Mouse (Mus musculus) thymus, adult 2 months (tissue): Measurements from ENCODE around the gene Nrg3. TPM values are rescaled to one million over a fixed set of nuclear protein-coding genes. Genes with fewer than 3 reads are reported as not detected.

ENCODE experiments used
- DNase-seq: peaks from one replicate; pipeline ENCODE4 v3.0.0; 2021
- H3K27ac ChIP-seq: fragments of 200-500 bp; 2 replicates; pipeline ENCODE4 v1.5.1; 2012; ENCODE audit warnings: low read length, control low read depth; ENCODE audit not compliant: control insufficient read depth, insufficient read depth
- H3K27me3 ChIP-seq: fragments of 200-500 bp; 2 replicates; pipeline ENCODE4 v1.6.1; 2012; ENCODE audit warnings: mild to moderate bottlenecking, low read length, moderate library complexity, mixed read lengths; ENCODE audit not compliant: control insufficient read depth, insufficient read depth
- H3K36me3 ChIP-seq: fragments of 200-500 bp; 2 replicates; pipeline ENCODE4 v1.6.1; 2012; ENCODE audit warnings: mild to moderate bottlenecking, low read length, moderate library complexity; ENCODE audit not compliant: control insufficient read depth, insufficient read depth
- H3K4me1 ChIP-seq: fragments of 200-500 bp; replicated peaks from 2 replicates; pipeline ENCODE4 v1.6.1; 2012; ENCODE audit warnings: low read length; ENCODE audit not compliant: control insufficient read depth, insufficient read depth
- H3K4me3 ChIP-seq: fragments of 200-500 bp; 2 replicates; pipeline ENCODE4 v1.5.1; 2012; ENCODE audit warnings: mild to moderate bottlenecking, low read length, control low read depth, moderate library complexity; ENCODE audit not compliant: control insufficient read depth, insufficient read depth
- CTCF ChIP-seq: fragments of 200-500 bp; IDR thresholded peaks from 2 replicates; pipeline ENCODE4 v1.5.1; 2012; ENCODE audit warnings: mild to moderate bottlenecking, control low read depth, low read length, moderate library complexity, borderline replicate concordance; ENCODE audit not compliant: control insufficient read depth, poor library complexity, insufficient read depth; ENCODE audit errors: extremely low read depth
- POLR2A ChIP-seq: fragments of 200-500 bp; IDR thresholded peaks from 2 replicates; pipeline ENCODE4 v1.6.1; 2012; ENCODE audit warnings: mild to moderate bottlenecking, low read length, control low read depth, moderate library complexity; ENCODE audit not compliant: control insufficient read depth, poor library complexity, insufficient read depth; ENCODE audit errors: extremely low read depth
- WGBS: fragments of 180-500 bp; shearing (Covaris S2); methylation state at CpG from one replicate; pipeline ENCODE4 v1.1.7; 2018; 5-methylcytosine and 5-hydroxymethylcytosine counted together
- polyA plus RNA-seq: library from polyadenylated mRNA; depleted of rRNA; stranded (reverse); fragments of >200 nt; gene quantifications from 2 replicates; pipeline ENCODE4 v1.2.3, GENCODE M21; 2012

The Nrg3 gene
- polyA plus RNA-seq, 1 experiment: not detected

DNA sequence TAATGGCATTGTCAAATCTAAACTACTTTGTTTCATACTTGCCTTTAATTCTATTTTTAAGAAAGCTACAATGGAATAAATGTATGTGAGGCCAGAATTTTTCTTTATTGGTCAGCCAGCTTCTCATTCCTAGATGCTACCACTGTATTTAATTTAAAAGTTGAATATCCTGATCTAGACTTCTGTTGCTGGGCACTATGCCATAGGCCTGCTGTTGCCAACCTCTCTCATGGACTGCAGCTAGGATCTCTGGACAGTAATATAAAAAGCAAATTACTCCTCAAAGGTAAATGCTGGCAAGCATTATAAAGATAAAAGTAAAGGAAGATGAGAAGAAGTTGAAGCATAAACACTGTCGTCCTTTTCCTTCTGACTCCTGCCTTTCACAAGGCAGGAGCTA lies 217.5 kb downstream of the Nrg3 start:
- no peak for DNase-seq
- no peaks in the 10 kb centered on the region for H3K36me3 ChIP-seq
- no peak for TF ChIP-seq POLR2A
- no peak for TF ChIP-seq CTCF
- WGBS: 64% methylated on average over 1 of the region's 1 CpGs
- H3K27me3 ChIP-seq: no peaks in the 10 kb centered on the region
- no peak overlapping the region for H3K4me3 ChIP-seq
- no peak overlapping the region for H3K27ac ChIP-seq
- H3K4me1 ChIP-seq: no peaks in the 10 kb centered on the region

- Histone ChIP-seq H3K36me3 (no peaks in the 10 kb centered on the region), H3K4me3 (no peak overlapping the region), H3K27me3 (no peaks in the 10 kb centered on the region), H3K4me1 (no peaks in the 10 kb centered on the region), H3K27ac (no peak overlapping the region)
- DNase-seq: no peak
- TF ChIP-seq CTCF (no peak), POLR2A (no peak)
- WGBS: 78% methylated on average over 2 of the region's 2 CpGs
Measured at GRCm38 (mm10) chr14:39240267-39240666, 232.6 kb downstream of the Nrg3 start.

- WGBS: 94% methylated on average over 1 of the region's 1 CpGs
- H3K36me3 ChIP-seq: no peaks in the 10 kb centered on the region
- no peaks in the 10 kb centered on the region for H3K27me3 ChIP-seq
- DNase-seq: no peak
- no peaks in the 10 kb centered on the region for H3K4me1 ChIP-seq
- no peak overlapping the region for H3K4me3 ChIP-seq
- H3K27ac ChIP-seq: no peak overlapping the region
- TF ChIP-seq POLR2A (no peak), CTCF (no peak)
Measured at GRCm38 (mm10) chr14:39211472-39211871, 261.4 kb downstream of the Nrg3 start.

DNA sequence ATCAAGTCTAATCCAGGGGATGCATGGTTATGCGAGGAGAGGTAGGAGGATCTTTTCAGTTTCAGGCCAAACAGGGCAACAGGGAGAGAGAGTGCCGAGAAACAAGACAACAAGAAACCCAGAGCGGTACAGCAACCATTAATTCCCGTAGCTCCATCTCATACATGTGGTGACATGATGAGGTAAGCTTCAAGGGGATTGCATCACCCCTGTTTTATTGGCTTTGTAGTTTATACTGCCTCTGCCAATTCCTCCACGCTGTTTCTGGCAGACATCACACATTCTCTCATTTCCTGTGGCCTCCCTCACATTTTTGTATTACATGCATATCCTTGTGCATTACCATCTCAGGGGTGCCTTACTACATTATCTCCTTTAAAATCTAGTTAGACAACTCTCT lies 280.9 kb downstream of the Nrg3 start:
- no peak for TF ChIP-seq CTCF
- DNase-seq: no peak
- 79% methylated on average over 5 of the region's 5 CpGs for WGBS
- Histone ChIP-seq H3K27ac (no peak overlapping the region), H3K27me3 (no peaks in the 10 kb centered on the region), H3K4me3 (no peak overlapping the region), H3K4me1 (no peaks in the 10 kb centered on the region), H3K36me3 (no peaks in the 10 kb centered on the region)

DNA sequence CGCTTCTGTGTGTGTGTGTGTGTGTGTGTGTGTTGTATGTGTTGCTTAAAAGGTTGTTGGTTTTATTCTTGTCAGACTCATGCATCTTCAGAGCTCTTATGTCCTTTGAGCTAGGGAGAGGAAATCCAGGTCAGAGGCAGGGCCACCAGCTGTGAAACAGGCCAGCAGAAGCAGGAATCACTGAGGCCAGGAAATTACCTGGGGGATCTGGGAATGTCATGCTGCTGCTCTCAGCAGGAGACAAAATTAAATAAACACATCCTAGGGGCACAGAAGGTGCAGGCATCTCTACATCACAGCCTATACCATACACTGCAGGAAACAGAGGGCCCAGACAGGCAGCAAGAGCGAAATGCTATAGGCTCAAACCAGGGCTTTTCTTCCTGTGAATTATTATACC lies 299.2 kb downstream of the Nrg3 start:
- WGBS: 84% methylated on average over 2 of the region's 2 CpGs
- no peaks in the 10 kb centered on the region for H3K4me1 ChIP-seq
- no peaks in the 10 kb centered on the region for H3K27me3 ChIP-seq
- no peak for DNase-seq
- TF ChIP-seq CTCF (no peak), POLR2A (no peak)
- H3K36me3 ChIP-seq: no peaks in the 10 kb centered on the region
- H3K27ac ChIP-seq: no peak overlapping the region
- no peak overlapping the region for H3K4me3 ChIP-seq

DNA sequence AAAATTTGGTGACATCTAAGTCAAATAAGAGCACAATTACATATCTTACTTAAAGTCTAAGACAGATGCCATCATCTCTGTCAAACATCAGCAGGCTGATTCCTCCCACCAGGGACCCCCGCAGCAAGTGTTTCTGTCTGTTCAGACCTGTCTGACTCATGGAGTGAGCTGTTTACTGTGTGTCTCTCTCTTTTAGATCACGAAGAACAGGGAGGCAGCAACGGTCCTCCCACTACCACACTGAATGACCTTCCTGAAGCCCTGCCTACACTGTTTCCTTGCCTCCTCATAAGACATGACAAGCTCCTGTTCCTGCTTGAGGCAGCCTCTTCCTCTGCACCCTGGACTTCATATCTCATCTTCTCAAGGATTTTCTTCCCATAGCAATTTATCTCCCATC lies 312.7 kb downstream of the Nrg3 start:
- no peaks in the 10 kb centered on the region for H3K27me3 ChIP-seq
- 73% methylated on average over 3 of the region's 3 CpGs for WGBS
- H3K4me1 ChIP-seq: no peaks in the 10 kb centered on the region
- no peak for DNase-seq
- no peaks in the 10 kb centered on the region for H3K36me3 ChIP-seq
- no peak overlapping the region for H3K4me3 ChIP-seq
- no peak overlapping the region for H3K27ac ChIP-seq
- TF ChIP-seq POLR2A: no peak
- no peak for TF ChIP-seq CTCF

DNA sequence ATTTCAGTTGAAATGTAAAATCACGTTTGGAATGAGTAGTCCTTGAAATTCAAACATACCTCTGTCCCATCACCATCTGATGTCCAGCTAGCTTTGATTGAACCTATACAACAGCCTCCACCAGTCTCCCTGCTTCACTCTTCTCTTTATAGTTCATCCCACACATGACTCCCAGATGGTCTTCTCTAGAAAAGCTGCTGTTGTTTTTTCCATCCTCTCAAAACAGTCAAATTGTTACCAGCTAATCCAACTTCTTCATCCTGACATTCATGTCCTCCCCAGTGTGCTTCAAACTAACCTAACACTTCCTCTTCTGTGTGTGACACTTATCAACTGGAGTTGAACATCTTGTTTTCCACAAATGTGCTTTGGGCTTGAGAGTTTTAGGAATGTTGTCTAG lies 317.4 kb downstream of the Nrg3 start:
- Histone ChIP-seq H3K27ac (no peak overlapping the region), H3K36me3 (no peaks in the 10 kb centered on the region), H3K27me3 (no peaks in the 10 kb centered on the region), H3K4me3 (no peak overlapping the region), H3K4me1 (no peaks in the 10 kb centered on the region)
- WGBS: 54% methylated on average over 1 of the region's 1 CpGs
- DNase-seq: no peak
- TF ChIP-seq POLR2A (no peak), CTCF (no peak)
